Mouse (Mus musculus): ENCODE measurements around the gene Olfr1019.

DNA sequence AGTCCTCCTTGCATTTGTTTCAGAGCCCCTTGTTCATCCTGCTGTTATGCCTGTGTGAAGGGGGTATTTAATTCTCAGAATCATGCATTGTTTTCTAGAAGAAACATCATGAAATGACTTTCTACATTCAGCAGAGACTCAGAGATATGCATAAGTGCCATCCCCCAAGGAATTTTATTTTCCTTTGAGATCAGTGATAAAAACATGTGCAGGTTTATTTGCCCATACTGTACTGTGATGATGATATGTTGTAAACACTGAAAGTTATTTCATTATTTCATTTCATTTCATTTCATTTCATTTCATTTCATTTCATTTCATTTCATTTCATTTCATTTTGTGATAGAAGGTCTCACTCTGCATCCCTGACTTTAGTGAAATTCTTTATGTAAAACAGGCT lies at the start of gene Olfr1019:
- TF ChIP-seq CTCF (IDR thresholded peaks at IDR 0.05; ENCODE audit: borderline replicate concordance, insufficient read depth, low read depth, low read length): no peak
- TF ChIP-seq POLR2A (IDR thresholded peaks at IDR 0.05; ENCODE audit: borderline replicate concordance, insufficient read depth, low read length): no peak
